Mouse (Mus musculus) stomach, postnatal 0 days (tissue): ENCODE results near the gene Ranbp9.

Source experiments
- CTCF ChIP-seq: IDR thresholded peaks from 2 replicates; pipeline ENCODE4 v1.5.1; 2016; ENCODE audit warnings: antibody characterized with exemption, low read depth, mild to moderate bottlenecking, moderate library complexity
- EP300 ChIP-seq: optimal IDR thresholded peaks from 2 replicates; pipeline ENCODE3; 2016; ENCODE audit warnings: antibody characterized with exemption

DNA sequence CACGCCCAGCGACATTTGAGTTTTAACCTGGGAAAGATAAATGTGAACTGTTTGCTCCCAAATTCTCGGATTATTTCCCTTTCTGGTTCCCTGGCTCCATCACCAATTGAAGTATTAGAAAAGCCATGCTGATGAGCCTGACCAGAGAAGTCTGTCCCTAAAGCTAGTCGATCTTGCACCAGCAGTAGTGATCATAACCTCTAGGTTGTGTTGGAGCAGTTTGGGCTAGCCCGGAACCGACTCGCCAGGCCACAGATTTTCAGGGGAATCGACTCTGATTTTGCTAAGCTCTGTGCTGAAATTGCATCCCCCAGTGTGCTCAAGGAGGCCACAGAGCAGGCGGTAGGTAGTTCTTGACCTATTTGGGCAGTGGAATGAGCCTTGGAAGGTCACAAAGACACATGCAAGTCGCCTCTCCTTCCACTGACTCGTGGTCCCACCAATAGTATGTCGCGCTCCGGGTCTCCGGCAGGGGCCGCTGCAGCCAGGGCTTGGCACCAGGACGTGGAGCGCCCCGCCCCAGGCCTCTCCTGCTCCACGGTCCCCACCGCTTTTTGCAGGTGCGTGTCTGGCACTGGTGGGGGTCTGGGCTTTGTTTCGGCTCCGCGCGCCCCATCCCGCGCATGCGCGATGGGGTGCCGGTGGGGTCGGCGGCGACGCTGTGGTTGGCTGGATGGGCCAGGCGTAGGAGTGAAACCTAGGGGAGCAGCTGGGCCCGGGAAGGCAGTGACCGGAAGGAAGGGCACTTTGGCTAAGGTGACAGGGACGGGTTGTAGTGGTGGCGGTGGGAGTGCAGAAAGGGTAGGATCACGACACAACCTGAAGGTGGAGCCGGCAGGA lies 115.9 kb downstream of the Ranbp9 start, which contains the start of gene Sirt5:
- TF ChIP-seq CTCF, result peak; percentile 92
- no peak for TF ChIP-seq EP300
